Mouse (Mus musculus): ENCODE data around the gene Flt1. TPM values are rescaled to one million over a fixed set of nuclear protein-coding genes. Genes with fewer than 3 reads are reported as not detected.

Flt1 gene
- polyA plus RNA-seq, 1 experiment from 2014 or later, result 10.9 TPM

- Histone ChIP-seq H3K9ac (ENCODE audit: low read depth, low read length) (no peak overlapping the region), H3K9me3 (replicated peaks; ENCODE audit: low read length) (no peaks in the 10 kb centered on the region), H3K4me1 (replicated peaks; ENCODE audit: insufficient read depth, low read length) (no peaks in the 10 kb centered on the region), H3K4me2 (ENCODE audit: low read length) (no peak overlapping the region), H3K27me3 (ENCODE audit: insufficient read depth, low read length) (no peaks in the 10 kb centered on the region), H3K36me3 (ENCODE audit: insufficient read depth, low read length) (no peaks in the 10 kb centered on the region), H3K27ac (no peak overlapping the region), H3K4me3 (replicated peaks; ENCODE audit: low read depth, low read length) (no peak overlapping the region)
- no peak for TF ChIP-seq CTCF (IDR thresholded peaks at IDR 0.05; ENCODE audit: low read depth)
- ATAC-seq (replicated peaks; ENCODE audit: low FRiP score, low read depth) (no peak), DNase-seq (ENCODE audit: low spot score) (no peak)
- 71% methylated on average over 16 of the region's 16 CpGs for WGBS
These were observed 128.0 kb downstream of the Flt1 start for GRCm38 (mm10) chr5:147597825-147598224.

GRCm38 (mm10) chr5:147589814-147590213, 136.0 kb downstream of the Flt1 start:
- Histone ChIP-seq H3K27ac (no peak overlapping the region), H3K4me1 (replicated peaks; ENCODE audit: insufficient read depth, low read length) (no peaks in the 10 kb centered on the region; the same call in 1 of the 2 replicates), H3K4me2 (ENCODE audit: low read length) (no peak overlapping the region), H3K9ac (ENCODE audit: low read depth, low read length) (no peak overlapping the region), H3K27me3 (ENCODE audit: insufficient read depth, low read length) (no peaks in the 10 kb centered on the region), H3K36me3 (ENCODE audit: insufficient read depth, low read length) (no peaks in the 10 kb centered on the region), H3K4me3 (replicated peaks; ENCODE audit: low read depth, low read length) (no peak overlapping the region), H3K9me3 (replicated peaks; ENCODE audit: low read length) (no peaks in the 10 kb centered on the region)
- DNase-seq (ENCODE audit: low spot score), result peak; percentile 76
- TF ChIP-seq CTCF (IDR thresholded peaks at IDR 0.05; ENCODE audit: low read depth), result no peak
- peak; percentile 80 for ATAC-seq (replicated peaks; ENCODE audit: low FRiP score, low read depth)
- 17% methylated on average over 12 of the region's 12 CpGs for WGBS

GRCm38 (mm10) chr5:147585070-147585469, 140.7 kb downstream of the Flt1 start:
- Histone ChIP-seq H3K4me3 (replicated peaks; ENCODE audit: low read depth, low read length) (no peak overlapping the region), H3K4me2 (ENCODE audit: low read length) (no peak overlapping the region), H3K27ac (no peak overlapping the region), H3K4me1 (replicated peaks; ENCODE audit: insufficient read depth, low read length) (no peaks in the 10 kb centered on the region; the same call in 1 of the 2 replicates), H3K27me3 (ENCODE audit: insufficient read depth, low read length) (no peaks in the 10 kb centered on the region), H3K9ac (ENCODE audit: low read depth, low read length) (no peak overlapping the region), H3K9me3 (replicated peaks; ENCODE audit: low read length) (no peaks in the 10 kb centered on the region), H3K36me3 (ENCODE audit: insufficient read depth, low read length) (no peaks in the 10 kb centered on the region)
- DNase-seq (ENCODE audit: low spot score), result no peak
- no peak for ATAC-seq (replicated peaks; ENCODE audit: low FRiP score, low read depth)
- 81% methylated on average over 1 of the region's 1 CpGs for WGBS
- no peak for TF ChIP-seq CTCF (IDR thresholded peaks at IDR 0.05; ENCODE audit: low read depth)

GRCm38 (mm10) chr5:147584648-147585047, 141.2 kb downstream of the Flt1 start:
- no peak for ATAC-seq (replicated peaks; ENCODE audit: low FRiP score, low read depth)
- Histone ChIP-seq H3K4me3 (replicated peaks; ENCODE audit: low read depth, low read length) (no peak overlapping the region), H3K27me3 (ENCODE audit: insufficient read depth, low read length) (no peaks in the 10 kb centered on the region), H3K27ac (no peak overlapping the region), H3K4me1 (replicated peaks; ENCODE audit: insufficient read depth, low read length) (no peaks in the 10 kb centered on the region; the same call in 1 of the 2 replicates), H3K9ac (ENCODE audit: low read depth, low read length) (no peak overlapping the region), H3K9me3 (replicated peaks; ENCODE audit: low read length) (no peaks in the 10 kb centered on the region), H3K36me3 (ENCODE audit: insufficient read depth, low read length) (no peaks in the 10 kb centered on the region), H3K4me2 (ENCODE audit: low read length) (no peak overlapping the region)
- no peak for TF ChIP-seq CTCF (IDR thresholded peaks at IDR 0.05; ENCODE audit: low read depth)
- peak; percentile 45 for DNase-seq (ENCODE audit: low spot score)
- WGBS, result 66% methylated on average over 9 of the region's 9 CpGs

- Histone ChIP-seq H3K9ac (ENCODE audit: low read depth, low read length) (no peak overlapping the region), H3K4me3 (replicated peaks; ENCODE audit: low read depth, low read length) (no peak overlapping the region), H3K4me2 (ENCODE audit: low read length) (peak overlapping the region; percentile 40), H3K36me3 (ENCODE audit: insufficient read depth, low read length) (no peaks in the 10 kb centered on the region), H3K4me1 (replicated peaks; ENCODE audit: insufficient read depth, low read length) (no peaks in the 10 kb centered on the region), H3K27ac (no peak overlapping the region), H3K27me3 (ENCODE audit: insufficient read depth, low read length) (no peaks in the 10 kb centered on the region), H3K9me3 (replicated peaks; ENCODE audit: low read length) (no peaks in the 10 kb centered on the region)
- 0 out of 2 replicates have a peak, but pooled peaks have one; percentile 25 for ATAC-seq (replicated peaks; ENCODE audit: low FRiP score, low read depth)
- WGBS, result 27% methylated on average over 14 of the region's 14 CpGs
- peak; percentile 92 for DNase-seq (ENCODE audit: low spot score)
- TF ChIP-seq CTCF (IDR thresholded peaks at IDR 0.05; ENCODE audit: low read depth), result peak; percentile 97
These were observed 142.0 kb downstream of the Flt1 start for GRCm38 (mm10) chr5:147583702-147584298.

GRCm38 (mm10) chr5:147580181-147580580, 145.6 kb downstream of the Flt1 start:
- H3K9me3 ChIP-seq (replicated peaks; ENCODE audit: low read length), result no peaks in the 10 kb centered on the region
- WGBS, result 62% methylated on average over 13 of the region's 13 CpGs
- DNase-seq (ENCODE audit: low spot score) (no peak), ATAC-seq (replicated peaks; ENCODE audit: low FRiP score, low read depth) (no peak)
- H3K27me3 ChIP-seq (ENCODE audit: insufficient read depth, low read length), result no peaks in the 10 kb centered on the region
- no peaks in the 10 kb centered on the region for H3K4me1 ChIP-seq (replicated peaks; ENCODE audit: insufficient read depth, low read length)
- H3K9ac ChIP-seq (ENCODE audit: low read depth, low read length), result no peak overlapping the region
- H3K27ac ChIP-seq, result no peak overlapping the region
- TF ChIP-seq CTCF (IDR thresholded peaks at IDR 0.05; ENCODE audit: low read depth), result no peak
- H3K4me2 ChIP-seq (ENCODE audit: low read length), result no peak overlapping the region
- no peaks in the 10 kb centered on the region for H3K36me3 ChIP-seq (ENCODE audit: insufficient read depth, low read length)
- no peak overlapping the region for H3K4me3 ChIP-seq (replicated peaks; ENCODE audit: low read depth, low read length)

- ATAC-seq (replicated peaks; ENCODE audit: low FRiP score, low read depth) (no peak), DNase-seq (ENCODE audit: low spot score) (no peak)
- no peak for TF ChIP-seq CTCF (IDR thresholded peaks at IDR 0.05; ENCODE audit: low read depth)
- Histone ChIP-seq H3K9me3 (replicated peaks; ENCODE audit: low read length) (no peaks in the 10 kb centered on the region), H3K9ac (ENCODE audit: low read depth, low read length) (no peak overlapping the region), H3K27me3 (ENCODE audit: insufficient read depth, low read length) (no peaks in the 10 kb centered on the region), H3K36me3 (ENCODE audit: insufficient read depth, low read length) (no peaks in the 10 kb centered on the region), H3K4me2 (ENCODE audit: low read length) (no peak overlapping the region), H3K4me1 (replicated peaks; ENCODE audit: insufficient read depth, low read length) (no peaks in the 10 kb centered on the region), H3K27ac (no peak overlapping the region), H3K4me3 (replicated peaks; ENCODE audit: low read depth, low read length) (no peak overlapping the region)
- WGBS, result 84% methylated on average over 8 of the region's 8 CpGs
These were observed 146.1 kb downstream of the Flt1 start for GRCm38 (mm10) chr5:147579691-147580090.

All from kidney, postnatal 0 days (tissue).